Mouse (Mus musculus) adrenal gland, postnatal 10 days (tissue): Measurements from ENCODE around the gene Cdca3. TPM values are rescaled to one million over a fixed set of nuclear protein-coding genes. Genes with fewer than 3 reads are reported as not detected.
A peak's percentile ranks its signal among the peaks of the same experiment; 100 is the strongest.

Experiments
- DNase-seq: peaks from one replicate; pipeline ENCODE4 v3.0.0; 2021; ENCODE audit warnings: mixed read lengths
- total RNA-seq, 2 experiments: library from RNA; stranded (reverse); gene quantifications; 2 replicates each; pipeline ENCODE4 v1.2.3; 2021

Cdca3 gene
- total RNA-seq, 2 experiments from 2014 or later, result 26.3 to 28.8 TPM

GRCm38 (mm10) chr6:124834512-124835081, 5.2 kb downstream of the Cdca3 start:
- no peak for DNase-seq

- DNase-seq, result no peak
These were observed 6.2 kb downstream of the Cdca3 start for GRCm38 (mm10) chr6:124835531-124835930.

GRCm38 (mm10) chr6:124836411-124836810, 7.1 kb downstream of the Cdca3 start:
- no peak for DNase-seq

- DNase-seq, result peak; percentile 48
These were observed 10.5 kb downstream of the Cdca3 start for GRCm38 (mm10) chr6:124839805-124840204.

GRCm38 (mm10) chr6:124840241-124841167, 11.2 kb downstream of the Cdca3 start, which contains the start of gene Gnb3:
TSS of gene Gnb3 (minus strand) at chr6:124840275.
- no peak for DNase-seq

- DNase-seq, result peak; percentile 95
These were observed 18.0 kb downstream of the Cdca3 start for GRCm38 (mm10) chr6:124847305-124847704.

- no peak for DNase-seq
These were observed 21.2 kb downstream of the Cdca3 start for GRCm38 (mm10) chr6:124850535-124850934.

- DNase-seq, result no peak
These were observed 25.3 kb downstream of the Cdca3 start for GRCm38 (mm10) chr6:124854647-124855046.

GRCm38 (mm10) chr6:124856321-124856720, 27.0 kb downstream of the Cdca3 start:
- DNase-seq, result no peak

GRCm38 (mm10) chr6:124856916-124857839, 27.8 kb downstream of the Cdca3 start, which contains the start of gene P3h3:
TSS of gene P3h3 (minus strand) at chr6:124857752.
- peak; percentile 87 for DNase-seq

GRCm38 (mm10) chr6:124857840-124858530, 28.6 kb downstream of the Cdca3 start:
- DNase-seq, result no peak

- DNase-seq, result no peak
These were observed 29.4 kb downstream of the Cdca3 start for GRCm38 (mm10) chr6:124858561-124859318.

GRCm38 (mm10) chr6:124859725-124860124, 30.4 kb downstream of the Cdca3 start:
- DNase-seq, result peak; percentile 95

- no peak for DNase-seq
These were observed 31.2 kb downstream of the Cdca3 start for GRCm38 (mm10) chr6:124860511-124860910.

- DNase-seq, result no peak
These were observed 31.9 kb downstream of the Cdca3 start for GRCm38 (mm10) chr6:124861266-124861665.

GRCm38 (mm10) chr6:124861802-124862201, 32.5 kb downstream of the Cdca3 start:
- no peak for DNase-seq

- DNase-seq, result no peak
These were observed 33.2 kb downstream of the Cdca3 start for GRCm38 (mm10) chr6:124862406-124863124.

- no peak for DNase-seq
These were observed 33.8 kb downstream of the Cdca3 start for GRCm38 (mm10) chr6:124863125-124863657.

GRCm38 (mm10) chr6:124863658-124864298, 34.4 kb downstream of the Cdca3 start, which contains the start of gene Gpr162:
TSS of gene Gpr162 (minus strand) at chr6:124863983.
- peak; percentile 80 for DNase-seq
